Mouse (Mus musculus): ENCODE results near the gene 1810046K07Rik.

- TF ChIP-seq POLR2A (IDR thresholded peaks at IDR 0.05; ENCODE audit: low read depth, low read length) (no peak), CTCF (IDR thresholded peaks at IDR 0.05; ENCODE audit: extremely low read depth, insufficient read depth, insufficient read length, insufficient replicate concordance) (no peak)
Measured at GRCm38 (mm10) chr9:51331449-51332238, 2.9 kb upstream of the 1810046K07Rik start.

Measured in spleen, adult 2 months (tissue).